Mouse (Mus musculus) adrenal gland, postnatal 14 days (tissue): ENCODE measurements around the gene Phyhd1. TPM values are rescaled to one million over a fixed set of nuclear protein-coding genes. Genes with fewer than 3 reads are reported as not detected.

Experiments
- DNase-seq: peaks from one replicate; pipeline ENCODE4 v3.0.0; 2021; ENCODE audit warnings: mixed read lengths
- total RNA-seq: library from RNA; stranded (reverse); gene quantifications from 2 replicates; pipeline ENCODE4 v1.2.3, GENCODE M21; 2021

The Phyhd1 gene
- total RNA-seq, 1 experiment from 2014 or later, result 20.4 TPM

DNA sequence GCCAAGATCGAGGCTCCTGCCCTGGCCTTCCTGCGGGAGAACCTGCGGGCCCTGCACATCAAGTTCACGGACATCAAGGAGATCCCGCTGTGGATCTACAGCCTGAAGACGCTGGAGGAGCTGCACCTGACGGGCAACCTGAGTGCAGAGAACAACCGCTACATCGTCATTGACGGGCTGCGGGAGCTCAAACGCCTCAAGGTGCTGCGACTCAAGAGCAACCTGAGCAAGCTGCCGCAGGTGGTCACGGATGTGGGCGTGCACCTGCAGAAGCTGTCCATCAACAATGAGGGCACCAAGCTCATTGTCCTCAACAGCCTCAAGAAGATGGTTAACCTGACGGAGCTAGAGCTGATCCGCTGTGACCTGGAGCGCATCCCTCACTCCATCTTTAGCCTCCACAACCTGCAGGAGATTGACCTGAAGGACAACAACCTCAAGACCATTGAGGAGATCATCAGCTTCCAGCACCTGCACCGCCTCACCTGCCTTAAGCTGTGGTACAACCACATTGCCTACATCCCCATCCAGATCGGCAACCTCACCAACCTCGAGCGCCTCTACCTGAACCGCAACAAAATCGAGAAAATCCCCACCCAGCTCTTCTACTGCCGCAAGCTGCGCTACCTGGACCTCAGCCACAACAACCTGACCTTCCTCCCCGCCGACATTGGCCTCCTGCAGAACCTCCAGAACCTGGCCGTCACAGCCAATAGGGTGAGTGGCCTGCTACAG is 9.2 kb upstream of the Phyhd1 start:
- DNase-seq, result no peak

DNA sequence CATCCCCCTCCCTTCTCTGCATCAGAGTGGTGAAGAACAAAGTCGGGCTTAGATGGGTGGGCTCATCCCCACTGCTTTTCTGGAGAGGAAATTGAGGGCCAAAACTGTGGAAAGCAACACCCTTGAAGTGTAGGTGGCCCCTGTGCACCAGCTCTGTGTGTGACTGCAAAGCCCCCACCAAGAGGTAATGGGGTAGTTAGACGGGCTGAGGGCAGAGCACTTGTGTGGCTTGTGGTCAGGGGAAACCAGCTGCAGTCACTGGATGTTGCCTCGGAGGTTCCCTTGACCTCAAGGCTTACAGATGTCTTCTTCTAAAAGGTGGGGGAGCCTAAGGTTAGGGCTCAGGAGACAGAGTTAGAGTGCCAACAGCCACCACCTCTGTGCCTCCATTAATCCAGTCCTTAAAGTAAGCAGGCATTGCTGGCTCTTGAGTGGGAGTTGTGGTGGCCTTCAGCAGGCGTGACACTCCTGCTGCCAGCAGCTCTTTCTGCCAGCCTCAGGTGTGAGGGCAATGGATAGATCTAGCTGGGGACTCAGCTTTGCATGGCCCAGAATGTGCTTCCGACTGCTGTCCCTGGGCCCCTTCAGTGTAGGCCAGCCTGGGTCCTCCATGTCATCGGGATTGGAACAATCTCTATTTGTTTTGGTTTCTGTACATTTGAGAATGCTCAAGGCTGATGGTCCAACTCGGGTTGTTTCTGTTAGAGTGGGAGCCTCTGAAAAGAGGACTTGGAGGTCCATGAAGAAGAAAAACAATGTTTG is 8.1 kb upstream of the Phyhd1 start:
- DNase-seq, result no peak

DNA sequence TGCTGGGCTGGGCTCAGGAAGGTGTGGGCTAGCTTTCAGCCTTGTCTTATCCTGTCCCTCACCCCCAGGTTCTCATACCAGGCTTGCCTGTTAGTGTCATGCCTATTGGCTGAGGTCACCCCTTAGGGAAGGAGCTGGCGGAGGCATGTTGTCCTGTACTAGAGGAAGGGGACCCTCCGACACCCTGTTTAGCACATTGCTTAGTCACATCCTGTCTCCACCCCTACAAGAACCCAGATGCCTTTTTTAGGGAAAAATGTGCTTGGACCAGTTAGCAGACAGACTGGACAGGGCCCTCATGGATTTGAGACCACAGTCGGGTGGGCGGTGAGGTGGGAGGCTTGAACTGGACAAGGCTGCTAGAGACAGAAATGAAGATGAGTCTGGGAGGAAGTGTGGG is 7.4 kb upstream of the Phyhd1 start:
- DNase-seq, result peak; percentile 49

DNA sequence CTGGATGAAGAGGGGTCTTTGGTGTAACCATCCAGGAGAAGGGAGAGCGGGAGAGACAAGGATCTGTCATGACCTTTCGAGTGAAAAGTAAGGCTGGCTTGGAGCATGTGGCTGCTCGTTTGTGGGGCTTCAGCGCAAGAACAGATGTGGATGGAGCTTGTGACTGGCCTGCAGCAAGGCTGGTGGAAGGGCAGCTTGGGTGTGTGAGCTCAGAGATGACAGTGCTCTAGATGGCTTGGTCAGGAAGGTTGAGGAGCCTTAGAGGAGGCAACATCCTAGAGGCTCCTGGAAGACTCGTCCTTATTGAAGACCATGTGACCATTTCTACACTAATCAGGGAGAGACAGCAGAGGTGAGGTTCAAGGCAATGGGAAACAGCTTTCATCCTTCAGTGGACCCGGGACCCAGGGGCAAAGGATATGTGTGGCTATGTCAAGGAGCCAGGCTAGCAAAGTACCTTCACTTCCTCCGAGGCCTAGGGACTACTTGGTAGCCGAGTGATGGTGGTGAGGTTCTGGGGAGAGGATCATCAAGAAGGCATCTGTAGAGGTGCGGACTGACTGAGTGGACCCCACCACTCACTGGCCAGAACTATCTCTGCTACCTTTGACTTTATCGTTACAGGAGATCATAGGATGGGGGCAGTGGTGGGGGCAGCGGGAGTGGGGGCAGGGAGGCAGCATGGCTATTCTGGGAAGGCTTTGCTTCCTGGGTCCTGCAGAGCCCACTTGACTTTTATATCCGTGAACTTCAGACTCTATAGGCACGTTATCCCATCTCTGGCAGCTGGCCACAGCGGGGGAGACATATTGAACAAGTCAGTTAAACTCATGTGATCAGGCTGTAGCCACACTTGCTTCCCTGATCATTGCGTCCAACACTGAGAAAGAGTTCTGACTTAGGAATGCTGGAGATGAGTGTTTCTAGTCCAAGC is 6.6 kb upstream of the Phyhd1 start:
- no peak for DNase-seq

DNA sequence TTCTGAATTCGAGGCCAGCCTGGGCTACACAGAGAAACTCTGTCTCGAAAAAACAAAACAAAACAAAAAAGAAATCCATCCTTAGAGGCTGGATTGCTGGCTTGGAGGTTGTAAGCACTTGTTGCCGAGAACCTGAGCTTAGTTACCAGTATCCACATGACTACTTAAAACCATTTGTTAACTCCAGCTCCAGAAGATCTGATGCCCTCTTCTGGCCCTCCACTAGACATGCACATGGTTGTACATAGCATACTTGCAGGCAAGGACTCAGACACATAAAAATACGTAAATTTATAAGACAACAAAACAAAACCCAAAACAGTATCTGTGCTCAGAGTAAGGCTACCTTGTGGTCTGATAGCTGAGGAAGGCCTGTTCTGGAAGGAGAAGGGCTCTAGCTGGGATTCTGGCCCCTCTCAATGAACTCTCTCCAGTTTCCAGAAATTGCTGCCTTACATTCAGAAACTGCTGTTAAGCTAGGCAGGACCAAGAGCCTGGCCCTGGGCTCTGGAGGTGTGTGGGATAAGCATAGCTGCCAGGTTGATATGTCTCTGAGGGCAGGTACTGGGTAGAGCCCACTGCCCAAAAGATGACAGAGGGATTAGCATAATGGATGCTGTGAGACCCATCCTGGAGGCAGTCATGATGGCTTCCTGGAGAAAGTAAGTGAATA is 4.8 kb upstream of the Phyhd1 start:
- DNase-seq, result no peak

DNA sequence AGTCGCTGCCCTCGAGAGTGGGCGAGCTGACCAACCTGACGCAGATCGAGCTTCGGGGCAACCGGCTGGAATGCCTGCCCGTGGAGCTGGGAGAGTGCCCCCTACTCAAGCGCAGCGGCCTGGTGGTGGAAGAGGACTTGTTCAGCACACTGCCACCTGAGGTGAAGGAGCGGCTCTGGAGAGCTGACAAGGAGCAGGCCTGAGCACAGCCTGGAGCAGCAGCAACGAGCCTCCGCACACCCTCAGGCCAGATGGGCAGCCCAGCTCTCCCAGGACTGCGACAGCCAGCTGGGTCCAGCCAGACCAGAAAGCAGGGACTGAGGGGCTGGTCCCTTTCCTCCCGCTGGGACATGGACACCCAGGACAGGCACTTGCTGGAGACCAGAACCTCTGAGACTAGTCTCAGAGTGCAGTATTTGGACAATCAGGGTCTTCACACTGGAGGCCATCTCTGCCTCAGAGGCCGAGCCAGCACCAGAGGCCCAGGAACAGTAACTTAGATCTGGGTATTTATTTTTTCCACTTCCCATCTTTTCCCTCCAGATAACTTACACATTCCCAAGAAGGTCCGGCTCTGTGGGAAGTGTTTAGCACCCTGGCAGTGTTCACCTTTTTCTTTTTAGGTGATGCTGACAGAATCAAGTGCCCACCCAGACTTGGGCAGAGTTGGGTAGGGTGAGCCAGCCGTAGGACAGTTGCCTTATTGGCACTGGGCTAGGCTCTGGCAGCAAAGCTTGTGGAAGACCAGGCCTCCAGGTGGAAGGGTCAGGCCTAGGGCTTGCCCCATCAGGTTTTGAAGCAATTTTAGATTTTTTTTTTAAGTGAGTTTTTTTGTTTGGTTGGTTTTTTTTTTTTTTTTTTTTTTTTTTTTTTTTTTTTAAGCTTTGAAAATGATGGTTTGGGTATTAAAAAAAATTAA is 3.8 kb upstream of the Phyhd1 start:
- no peak for DNase-seq

DNA sequence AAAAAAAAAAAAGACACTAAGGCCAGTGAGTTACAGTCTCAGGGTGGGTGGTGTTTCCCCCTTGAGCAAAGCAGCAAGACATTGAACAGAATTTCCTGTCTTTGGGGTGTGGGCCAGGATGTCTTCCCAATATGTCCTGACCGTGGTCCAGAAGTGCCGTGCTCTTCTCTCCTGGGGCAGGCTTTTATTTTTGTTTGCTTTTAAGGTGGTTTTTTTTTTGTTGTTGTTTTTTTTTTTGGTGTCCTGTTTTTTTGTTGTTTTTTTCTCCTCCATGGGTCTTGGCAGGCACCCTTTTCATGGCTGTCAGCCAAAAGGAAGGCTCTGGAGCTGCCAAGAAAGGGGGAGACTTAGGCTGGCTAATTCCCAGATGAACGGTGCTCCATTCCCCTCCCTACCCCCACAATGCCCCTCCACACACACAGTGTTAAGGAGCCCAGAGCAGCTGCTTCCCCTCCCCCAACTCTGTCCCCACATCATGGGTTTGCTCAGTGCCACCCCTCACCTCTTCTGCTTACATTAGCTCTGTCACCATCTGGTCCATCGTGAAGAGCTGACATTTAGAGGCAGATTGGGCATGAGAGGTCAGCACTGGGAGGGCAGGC is 3.1 kb upstream of the Phyhd1 start:
- DNase-seq, result peak; percentile 80

DNA sequence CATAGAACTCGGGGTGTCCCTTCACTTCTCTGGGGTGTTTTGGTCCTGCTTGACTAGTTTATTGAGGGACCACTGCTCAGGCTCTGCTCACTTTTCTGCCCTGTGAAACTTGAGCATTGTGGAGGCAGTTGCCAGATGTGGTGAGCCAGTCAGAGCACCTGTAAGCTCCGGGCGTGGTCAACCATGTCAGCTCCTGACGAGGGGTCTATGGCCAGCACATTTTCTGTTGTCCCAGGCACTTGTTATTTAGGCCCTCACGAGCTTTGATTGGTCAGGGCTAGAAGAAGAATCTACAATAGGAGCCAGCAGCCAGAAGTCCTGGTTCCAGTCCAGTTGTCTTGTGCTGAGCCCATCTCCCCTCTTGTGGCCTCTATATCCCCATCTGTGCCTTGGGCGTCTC is 2.2 kb upstream of the Phyhd1 start:
- DNase-seq, result no peak

DNA sequence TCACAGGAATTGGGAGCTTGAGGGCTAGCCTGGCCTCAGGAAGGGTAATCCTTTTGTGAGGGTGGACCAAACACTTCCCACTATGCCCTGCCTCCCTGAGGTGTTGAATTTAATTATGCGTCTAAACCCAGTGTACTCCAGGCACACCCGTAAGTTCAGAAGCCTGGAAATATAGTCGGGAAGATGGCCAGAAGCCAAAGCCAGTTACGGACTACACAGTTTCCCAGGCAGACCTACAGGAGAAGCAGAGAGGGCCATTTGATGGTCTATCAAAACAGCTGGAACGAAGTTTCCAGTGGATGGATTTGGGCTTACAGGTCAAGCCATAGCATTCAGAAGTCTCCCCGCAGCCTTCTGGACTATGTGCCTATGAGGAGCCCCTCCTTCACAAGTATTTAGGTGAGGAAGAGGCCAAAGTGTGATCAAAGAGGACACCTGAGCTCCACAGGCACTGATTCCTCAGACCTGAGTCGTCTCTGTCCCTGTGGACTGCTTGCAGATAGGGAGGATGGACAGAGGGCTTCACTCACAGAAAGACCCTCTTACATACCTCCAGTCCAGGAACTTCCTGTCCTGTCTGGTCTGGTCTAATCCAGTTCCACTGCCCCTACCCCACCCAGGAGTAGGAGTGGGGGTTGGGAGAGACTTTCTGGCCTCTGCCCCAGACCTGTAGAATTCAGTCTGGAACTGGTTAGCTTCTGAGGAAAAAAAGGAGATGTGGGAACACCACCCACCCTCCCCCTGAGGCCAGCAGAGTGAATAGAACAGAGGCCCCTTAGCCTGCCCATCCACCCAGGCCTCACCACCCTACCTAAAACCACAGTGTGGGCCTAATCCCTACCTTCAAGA is 1.1 kb upstream of the Phyhd1 start:
- no peak for DNase-seq

DNA sequence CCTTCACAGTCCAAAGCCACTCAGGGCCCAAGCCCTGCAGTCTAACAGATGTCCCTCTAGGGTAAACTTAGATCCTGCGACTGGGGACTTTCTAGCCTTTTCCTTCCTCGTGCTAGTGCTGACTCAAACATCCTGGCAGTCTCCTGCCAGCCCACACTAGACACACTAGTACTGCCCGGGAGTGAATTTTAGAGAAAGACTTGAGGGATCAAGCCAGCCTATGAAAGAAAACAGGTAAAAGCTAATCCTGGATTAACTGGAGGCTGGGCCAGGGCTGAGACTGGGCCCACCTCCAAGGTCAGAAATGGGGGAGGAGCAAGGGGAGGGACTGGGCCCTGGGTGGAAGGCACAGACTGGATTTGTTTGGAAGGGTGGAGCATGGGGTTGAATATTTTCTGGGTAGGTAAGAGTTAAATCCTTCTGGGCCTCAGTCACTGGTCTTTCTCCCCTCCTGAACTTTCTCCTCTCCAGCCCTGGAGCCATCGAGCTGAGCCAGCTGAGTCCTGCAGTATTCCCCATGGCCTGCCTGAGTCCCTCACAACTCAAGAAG is 464 bp downstream of the Phyhd1 start:
- DNase-seq, result peak; percentile 85

DNA sequence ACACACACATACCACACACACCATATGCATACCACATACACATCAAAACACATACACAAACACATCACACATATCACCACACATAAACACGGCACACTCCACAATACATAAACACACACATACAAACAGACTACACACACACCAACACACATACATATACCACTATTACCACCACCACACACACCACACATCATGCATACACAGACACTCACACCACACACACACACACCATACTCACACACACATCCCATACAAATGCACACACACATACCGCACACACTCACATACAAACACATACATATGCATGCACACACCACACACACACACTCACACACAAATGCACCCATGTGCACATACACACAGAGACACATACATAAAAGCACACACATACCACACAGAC is 1.5 kb downstream of the Phyhd1 start:
- DNase-seq, result no peak

DNA sequence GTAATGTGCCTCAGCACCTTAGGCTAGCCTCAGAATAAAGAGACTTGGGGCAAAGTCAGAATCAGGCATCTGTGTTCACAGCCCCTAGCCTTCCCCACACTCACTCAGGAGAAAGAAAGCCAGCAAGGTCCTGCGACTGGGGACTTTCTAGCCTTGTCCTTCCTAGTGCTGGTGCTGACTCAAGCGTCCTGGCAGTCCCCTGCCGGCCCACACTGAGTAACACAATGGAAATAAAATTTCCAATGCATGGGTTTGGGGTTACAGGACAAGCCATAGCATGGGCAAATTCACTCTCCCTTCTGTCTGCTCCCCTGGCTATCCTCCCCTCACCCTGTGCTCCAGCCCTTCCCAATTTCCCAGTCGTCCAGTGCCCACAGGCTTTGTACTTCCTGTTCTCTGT is 2.4 kb downstream of the Phyhd1 start:
- DNase-seq, result peak; percentile 45

DNA sequence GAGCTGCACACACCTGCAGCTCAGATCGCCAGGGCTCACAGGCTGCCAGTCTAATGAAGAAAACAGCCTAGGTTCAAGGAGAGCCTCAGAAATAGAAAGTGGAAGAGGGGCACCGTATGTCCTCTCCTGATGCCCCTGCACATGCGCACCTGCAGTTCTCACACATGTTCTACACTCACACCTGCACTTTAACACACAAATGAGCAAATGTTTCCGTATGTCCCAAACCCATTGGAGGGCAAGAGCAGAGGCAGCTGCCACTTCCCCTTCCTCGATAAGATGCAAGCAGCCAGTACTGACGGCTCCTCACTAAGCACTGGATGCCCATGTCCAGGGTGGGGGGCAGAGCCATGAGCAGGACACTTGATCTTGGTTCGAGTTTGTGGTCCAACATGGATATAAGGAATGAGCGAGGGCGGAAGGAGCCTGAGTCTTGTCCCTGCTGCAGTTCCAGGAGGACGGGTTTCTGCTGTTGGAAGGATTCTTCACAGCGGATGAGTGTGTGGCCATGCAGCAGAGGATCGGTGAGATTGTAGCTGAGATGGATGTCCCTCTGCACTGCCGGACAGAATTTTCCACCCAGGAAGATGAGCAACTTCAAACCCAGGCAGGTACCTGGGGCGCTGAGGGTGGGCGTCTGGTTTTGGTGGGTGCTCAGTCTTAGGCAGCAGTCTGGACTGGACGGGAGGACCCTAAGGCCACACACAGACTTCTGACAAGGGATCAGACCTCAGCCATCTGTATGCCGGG is 3.4 kb downstream of the Phyhd1 start:
- DNase-seq, result no peak

DNA sequence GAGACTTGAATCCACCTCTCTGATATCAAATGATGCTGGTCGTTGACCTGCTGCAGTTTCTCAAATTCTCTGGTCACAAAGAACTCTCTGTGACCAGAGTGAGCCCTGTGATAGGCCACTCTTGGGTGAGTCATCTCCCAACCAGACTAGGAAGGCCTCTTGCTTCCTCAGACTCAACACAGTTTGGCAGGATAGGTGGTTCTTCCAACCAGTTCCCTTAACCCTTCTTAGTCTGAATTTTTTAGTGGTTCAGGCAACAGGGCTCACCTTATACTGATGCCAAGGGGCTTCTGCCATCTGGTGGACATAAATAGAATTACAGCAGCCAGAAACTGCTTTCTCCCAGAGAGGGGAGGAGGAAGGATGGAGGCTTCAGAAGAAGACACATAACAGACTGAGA is 4.1 kb downstream of the Phyhd1 start:
- DNase-seq, result peak; percentile 81

DNA sequence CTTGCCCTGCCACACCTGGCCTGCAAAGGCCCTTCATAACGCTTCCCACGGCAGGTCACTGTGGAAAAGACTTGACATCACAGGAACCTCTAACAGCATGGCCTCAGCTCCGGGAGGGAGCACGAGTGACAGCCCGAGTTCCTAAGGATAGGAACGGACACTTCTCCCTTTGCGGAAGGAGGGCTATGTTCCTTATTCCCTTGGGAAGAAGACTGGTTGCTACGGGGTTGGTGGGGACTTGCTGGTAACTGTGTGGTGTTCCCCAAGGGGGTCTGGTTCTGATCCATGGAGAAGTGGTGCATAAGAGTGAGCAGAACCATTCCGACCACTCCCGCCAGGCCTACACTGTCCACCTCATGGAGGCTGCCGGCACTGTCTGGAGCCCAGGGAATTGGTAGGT is 14.7 kb downstream of the Phyhd1 start, which contains the start of gene Gm28038:
Gm28038 (plus strand) TSS at position 301 of the 400 bp plus-strand sequence.
- DNase-seq, result no peak

DNA sequence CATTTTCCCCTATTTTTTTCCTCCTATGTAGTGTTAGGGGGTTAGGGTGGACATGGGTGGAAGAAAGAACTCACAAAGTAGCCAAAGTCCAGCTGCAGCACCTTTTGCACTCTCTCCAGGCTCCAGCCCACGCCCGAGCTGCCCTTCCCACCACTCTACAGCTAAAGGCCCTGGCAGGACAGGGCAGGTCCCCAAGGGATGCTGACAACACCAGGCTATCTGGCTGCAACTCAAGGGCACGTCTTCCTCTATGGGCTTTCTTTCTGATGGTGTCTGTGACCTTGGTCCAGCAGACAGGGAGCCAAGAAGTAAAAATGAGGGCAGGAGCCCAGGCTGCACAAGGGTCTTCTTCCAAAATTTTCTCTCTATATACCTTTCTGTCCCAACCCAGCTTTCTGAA is 15.6 kb downstream of the Phyhd1 start:
- peak; percentile 74 for DNase-seq

DNA sequence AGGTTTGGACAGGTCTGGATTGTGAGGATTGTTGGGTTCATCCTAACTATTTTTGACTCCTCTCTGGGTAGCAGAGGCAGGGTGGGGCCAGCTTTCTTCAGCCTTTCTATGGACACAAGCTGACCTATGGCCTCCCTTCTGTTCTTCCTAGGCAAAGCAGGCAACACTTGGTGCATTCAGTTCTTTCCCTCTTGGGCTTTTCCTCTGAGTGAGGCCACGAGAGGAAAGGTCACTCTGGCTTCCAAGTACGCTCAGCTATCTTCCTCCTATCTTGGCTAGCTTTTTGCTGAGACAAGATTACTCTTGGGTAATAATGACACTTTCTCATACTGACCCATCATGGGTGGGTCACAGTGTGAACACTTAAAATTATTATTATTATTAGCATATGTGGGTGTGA is 17.2 kb downstream of the Phyhd1 start:
- peak; percentile 41 for DNase-seq

DNA sequence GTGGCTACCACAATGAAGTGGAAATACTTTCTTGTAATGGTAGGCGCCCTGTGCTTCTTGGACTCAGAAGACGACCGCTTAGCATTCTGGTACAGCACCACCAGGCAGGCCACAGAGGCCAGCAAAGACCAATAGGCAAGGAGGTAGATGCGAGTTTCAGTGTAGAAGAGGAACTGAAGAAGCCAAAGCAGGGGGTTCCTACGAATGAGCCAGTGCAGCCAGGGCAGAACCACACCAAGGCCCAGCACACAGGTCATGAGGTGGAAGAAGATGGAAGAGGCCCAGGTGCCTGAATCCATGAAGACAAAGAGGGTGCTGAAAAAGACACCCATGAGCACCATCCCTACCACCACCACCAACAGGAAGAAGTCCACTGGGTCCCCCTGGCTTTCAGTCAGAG is 19.0 kb downstream of the Phyhd1 start:
- DNase-seq, result no peak
